Mouse (Mus musculus) hindbrain, embryonic 12.5 days (tissue): ENCODE data around the gene Satb2. TPM values are rescaled to one million over a fixed set of nuclear protein-coding genes. Genes with fewer than 3 reads are reported as not detected.

Experiments
- ATAC-seq: fragments of 200-750 bp; cut with Nextera tagmentation; 2 replicates; pipeline ENCODE4 v1.8.0; 2017; ENCODE audit warnings: moderate TSS enrichment; ENCODE audit not compliant: low FRiP score
- H3K27ac ChIP-seq: fragments of 300-500 bp; sonication (generic); 2 replicates; pipeline ENCODE4 v1.5.1; 2016; ENCODE audit warnings: mild to moderate bottlenecking
- H3K27me3 ChIP-seq: fragments of 300-500 bp; sonication (generic); 2 replicates; pipeline ENCODE4 v1.6.1; 2016; ENCODE audit warnings: mild to moderate bottlenecking
- H3K36me3 ChIP-seq: fragments of 300-500 bp; sonication (generic); 2 replicates; pipeline ENCODE4 v1.6.1; 2016; ENCODE audit warnings: mild to moderate bottlenecking
- H3K4me1 ChIP-seq: fragments of 300-500 bp; sonication (generic); 2 replicates; pipeline ENCODE4 v1.6.1; 2016
- H3K4me2 ChIP-seq: fragments of 300-500 bp; sonication (generic); replicated peaks from 2 replicates; pipeline ENCODE4 v1.6.1; 2016; ENCODE audit warnings: mild to moderate bottlenecking
- H3K4me3 ChIP-seq: fragments of 300-500 bp; sonication (generic); 2 replicates; pipeline ENCODE4 v1.5.1; 2016; ENCODE audit warnings: mild to moderate bottlenecking
- H3K9ac ChIP-seq: fragments of 300-500 bp; sonication (generic); 2 replicates; pipeline ENCODE4 v1.6.1; 2016; ENCODE audit warnings: mild to moderate bottlenecking, moderate library complexity
- H3K9me3 ChIP-seq: fragments of 300-500 bp; sonication (generic); replicated peaks from 2 replicates; pipeline ENCODE4 v1.6.1; 2016; ENCODE audit warnings: mild to moderate bottlenecking
- WGBS: fragments of 180-500 bp; shearing (Covaris S2); methylation state at CpG from one replicate; pipeline ENCODE4 v1.1.7; 2016; 5-methylcytosine and 5-hydroxymethylcytosine counted together
- polyA plus RNA-seq: library from polyadenylated mRNA; unstranded; fragments of >200 nt; fragmentation: Nextera tagmentation; extraction: Ambion mirVana; gene quantifications from 2 replicates; pipeline ENCODE4 v1.2.1, GENCODE M21; 2016

Gene Satb2
- polyA plus RNA-seq, 1 experiment from 2014 or later = 0.98 TPM

DNA sequence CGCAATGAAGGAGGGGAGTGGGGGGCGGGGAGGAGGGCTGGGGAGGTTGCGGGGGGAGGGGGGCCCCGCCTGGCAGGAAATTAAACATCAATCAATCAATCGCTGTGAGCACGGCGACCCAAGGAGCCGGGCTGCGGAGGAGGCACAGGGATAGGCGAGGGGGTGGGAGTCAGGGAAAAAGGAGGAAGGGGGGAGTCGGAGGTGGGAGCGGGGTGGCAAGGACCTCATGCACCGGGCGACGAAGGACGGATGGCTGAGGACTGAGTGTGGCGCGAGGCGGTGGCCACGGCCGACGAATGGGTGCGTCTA, 6.6 kb downstream of the Satb2 start:
- H3K27me3 ChIP-seq = peaks cover 55% of the 10 kb centered on the region
- peak overlapping the region; percentile 65 for H3K4me3 ChIP-seq
- H3K27ac ChIP-seq = peak overlapping the region; percentile 75
- H3K9me3 ChIP-seq = no peaks in the 10 kb centered on the region
- peaks cover 22% of the 10 kb centered on the region for H3K4me1 ChIP-seq
- H3K36me3 ChIP-seq = no peaks in the 10 kb centered on the region
- under 1% methylated on average over 22 of the region's 23 CpGs for WGBS
- H3K9ac ChIP-seq = peak overlapping the region; percentile 71
- no peak; the same call in 1 of the 2 replicates for ATAC-seq
- peak overlapping the region; percentile 94 for H3K4me2 ChIP-seq

- WGBS = under 1% methylated on average over 26 of the region's 29 CpGs
- H3K9ac ChIP-seq = peak overlapping the region; percentile 71
- no peaks in the 10 kb centered on the region for H3K9me3 ChIP-seq
- peaks cover 50% of the 10 kb centered on the region for H3K27me3 ChIP-seq
- peaks cover 20% of the 10 kb centered on the region for H3K4me1 ChIP-seq
- H3K4me2 ChIP-seq = peak overlapping the region; percentile 94
- H3K4me3 ChIP-seq = peak overlapping the region; percentile 65
- H3K36me3 ChIP-seq = no peaks in the 10 kb centered on the region
- no peak overlapping the region for H3K27ac ChIP-seq
- ATAC-seq = peak; percentile 26
Observed at GRCm38 (mm10) chr1:56971441-56971861, 7.0 kb downstream of the Satb2 start.

DNA sequence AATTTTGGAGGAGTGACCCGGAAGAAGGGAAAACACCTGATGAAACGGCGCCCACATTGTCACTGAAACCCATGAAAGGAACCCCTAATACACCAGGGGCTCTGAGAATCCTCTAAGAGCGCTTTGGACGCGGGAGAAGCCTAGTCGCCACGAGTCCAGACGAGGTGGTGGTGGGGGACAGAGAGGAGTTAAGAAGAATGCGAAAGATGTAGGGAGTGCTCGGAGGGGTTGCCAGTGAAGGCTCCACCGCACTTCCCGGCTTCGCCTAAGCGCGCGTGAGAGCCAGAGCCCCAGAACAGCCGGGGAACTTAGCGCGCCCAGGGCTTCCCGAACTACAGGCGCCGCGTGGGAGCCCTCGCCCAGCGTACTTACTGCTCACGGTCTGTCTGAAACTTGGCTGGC, 7.7 kb downstream of the Satb2 start:
- H3K4me3 ChIP-seq = peak overlapping the region; percentile 65
- no peak overlapping the region for H3K27ac ChIP-seq
- peaks cover 43% of the 10 kb centered on the region for H3K27me3 ChIP-seq
- under 1% methylated on average over 27 of the region's 27 CpGs for WGBS
- H3K4me2 ChIP-seq = peak overlapping the region; percentile 94
- no peaks in the 10 kb centered on the region for H3K9me3 ChIP-seq
- peaks cover 20% of the 10 kb centered on the region for H3K4me1 ChIP-seq
- H3K36me3 ChIP-seq = no peaks in the 10 kb centered on the region
- ATAC-seq = no peak
- H3K9ac ChIP-seq = peak overlapping the region; percentile 71; the same call in 1 of the 2 replicates

- Histone ChIP-seq H3K27ac (no peak overlapping the region), H3K9ac (peak overlapping the region; percentile 40), H3K36me3 (no peaks in the 10 kb centered on the region), H3K9me3 (no peaks in the 10 kb centered on the region), H3K4me3 (peak overlapping the region; percentile 65), H3K4me1 (peaks cover 20% of the 10 kb centered on the region), H3K4me2 (peak overlapping the region; percentile 94), H3K27me3 (peaks cover 37% of the 10 kb centered on the region)
- 1% methylated on average over 47 of the region's 47 CpGs for WGBS
- no peak for ATAC-seq
Observed at GRCm38 (mm10) chr1:56969364-56970360, 8.8 kb downstream of the Satb2 start.

GRCm38 (mm10) chr1:56965879-56966579, 12.4 kb downstream of the Satb2 start:
- 58% methylated on average over 3 of the region's 3 CpGs for WGBS
- no peak overlapping the region for H3K9ac ChIP-seq
- H3K4me3 ChIP-seq = no peak overlapping the region
- H3K4me2 ChIP-seq = no peak overlapping the region
- no peak for ATAC-seq
- H3K9me3 ChIP-seq = no peaks in the 10 kb centered on the region
- H3K36me3 ChIP-seq = no peaks in the 10 kb centered on the region
- H3K4me1 ChIP-seq = peaks cover 15% of the 10 kb centered on the region
- H3K27me3 ChIP-seq = peaks cover 31% of the 10 kb centered on the region
- no peak overlapping the region for H3K27ac ChIP-seq

DNA sequence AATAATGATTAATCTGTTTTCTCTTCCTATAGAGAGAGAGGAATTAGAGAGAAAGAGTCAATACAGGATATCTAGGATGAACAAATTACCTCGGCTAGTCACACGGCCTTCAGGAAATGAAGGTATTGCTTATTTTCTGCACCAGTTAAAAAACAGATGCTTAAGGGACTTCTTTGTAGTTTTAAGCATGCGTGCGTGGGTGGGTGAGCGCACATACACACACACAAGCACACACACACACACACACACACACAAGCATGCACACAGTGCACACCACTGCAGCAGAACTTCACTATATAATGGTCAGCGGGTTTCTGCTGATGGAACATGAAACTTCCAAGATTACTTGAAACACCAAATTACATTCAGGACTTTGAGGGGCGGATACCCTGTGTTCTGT, 14.0 kb downstream of the Satb2 start:
- no peak overlapping the region for H3K4me3 ChIP-seq
- H3K9me3 ChIP-seq = no peaks in the 10 kb centered on the region
- H3K4me2 ChIP-seq = no peak overlapping the region
- no peaks in the 10 kb centered on the region for H3K36me3 ChIP-seq
- peaks cover 2% of the 10 kb centered on the region; the same call in 1 of the 2 replicates for H3K4me1 ChIP-seq
- H3K9ac ChIP-seq = no peak overlapping the region
- H3K27me3 ChIP-seq = peaks cover 15% of the 10 kb centered on the region
- no peak overlapping the region for H3K27ac ChIP-seq
- no peak for ATAC-seq
- WGBS = 86% methylated on average over 7 of the region's 7 CpGs

- Histone ChIP-seq H3K4me2 (no peak overlapping the region), H3K4me3 (no peak overlapping the region), H3K27me3 (peaks cover 5% of the 10 kb centered on the region), H3K27ac (no peak overlapping the region), H3K9ac (no peak overlapping the region), H3K4me1 (no peaks in the 10 kb centered on the region), H3K36me3 (no peaks in the 10 kb centered on the region), H3K9me3 (no peaks in the 10 kb centered on the region)
- ATAC-seq = no peak
- 85% methylated on average over 4 of the region's 4 CpGs for WGBS
Observed at GRCm38 (mm10) chr1:56963291-56963690, 15.2 kb downstream of the Satb2 start.

GRCm38 (mm10) chr1:56958996-56959395, 19.5 kb downstream of the Satb2 start:
- no peak overlapping the region for H3K27ac ChIP-seq
- H3K4me2 ChIP-seq = no peak overlapping the region
- no peaks in the 10 kb centered on the region for H3K36me3 ChIP-seq
- H3K4me1 ChIP-seq = no peaks in the 10 kb centered on the region
- no peak overlapping the region for H3K9ac ChIP-seq
- H3K4me3 ChIP-seq = no peak overlapping the region
- 88% methylated on average over 5 of the region's 5 CpGs for WGBS
- ATAC-seq = no peak
- no peaks in the 10 kb centered on the region for H3K27me3 ChIP-seq
- H3K9me3 ChIP-seq = no peaks in the 10 kb centered on the region

DNA sequence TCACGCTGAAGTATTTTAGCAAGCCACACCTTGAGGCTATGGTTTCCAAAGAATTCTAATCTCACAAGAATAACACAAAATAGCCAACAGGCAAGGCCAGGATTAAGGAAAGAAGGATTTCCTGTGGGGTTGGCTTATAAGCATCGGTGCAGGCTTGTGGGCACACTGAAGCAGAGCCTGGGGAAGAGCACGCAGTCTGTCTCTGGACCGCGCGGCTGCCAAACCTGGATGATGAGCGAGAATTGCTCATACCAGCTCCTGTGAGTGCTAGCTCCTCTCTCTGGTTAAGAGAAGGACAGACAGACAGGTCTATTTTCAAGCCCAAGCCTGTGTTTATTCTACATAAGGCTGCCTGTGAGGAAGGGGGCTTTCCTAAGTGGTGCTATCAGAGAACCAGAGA, 20.5 kb downstream of the Satb2 start:
- Histone ChIP-seq H3K36me3 (no peaks in the 10 kb centered on the region), H3K27me3 (no peaks in the 10 kb centered on the region), H3K27ac (no peak overlapping the region), H3K4me2 (no peak overlapping the region), H3K9me3 (no peaks in the 10 kb centered on the region), H3K4me3 (no peak overlapping the region), H3K9ac (no peak overlapping the region), H3K4me1 (no peaks in the 10 kb centered on the region)
- ATAC-seq = no peak
- WGBS = 95% methylated on average over 7 of the region's 7 CpGs

GRCm38 (mm10) chr1:56956811-56957210, 21.6 kb downstream of the Satb2 start:
- no peak for ATAC-seq
- Histone ChIP-seq H3K36me3 (no peaks in the 10 kb centered on the region), H3K4me3 (no peak overlapping the region), H3K4me2 (no peak overlapping the region), H3K4me1 (no peaks in the 10 kb centered on the region), H3K9ac (no peak overlapping the region), H3K27ac (no peak overlapping the region), H3K27me3 (no peaks in the 10 kb centered on the region), H3K9me3 (no peaks in the 10 kb centered on the region)
- WGBS = 90% methylated on average over 2 of the region's 2 CpGs

DNA sequence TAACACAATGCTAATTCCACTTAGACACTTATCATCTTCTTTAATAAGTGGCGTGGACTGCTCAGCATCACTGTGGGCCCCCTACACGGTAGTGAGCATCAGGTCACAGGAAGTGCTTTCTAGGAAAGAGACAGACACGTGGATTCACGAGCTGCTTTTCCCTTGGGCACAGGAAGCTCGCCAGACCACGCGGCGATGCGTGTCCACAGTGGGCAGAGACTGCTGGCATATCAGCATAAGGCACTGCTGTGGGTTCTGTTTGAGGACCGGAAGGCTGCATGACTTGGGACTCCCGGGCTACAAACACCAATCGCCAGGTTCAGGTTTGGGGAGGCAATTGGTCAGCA, 22.7 kb downstream of the Satb2 start:
- no peak for ATAC-seq
- Histone ChIP-seq H3K9ac (no peak overlapping the region), H3K36me3 (no peaks in the 10 kb centered on the region), H3K27me3 (no peaks in the 10 kb centered on the region), H3K27ac (no peak overlapping the region), H3K4me1 (no peaks in the 10 kb centered on the region), H3K4me2 (no peak overlapping the region), H3K9me3 (no peaks in the 10 kb centered on the region), H3K4me3 (no peak overlapping the region)
- 78% methylated on average over 12 of the region's 12 CpGs for WGBS

- Histone ChIP-seq H3K9ac (no peak overlapping the region), H3K4me1 (no peaks in the 10 kb centered on the region), H3K4me2 (no peak overlapping the region), H3K27me3 (no peaks in the 10 kb centered on the region), H3K4me3 (no peak overlapping the region), H3K36me3 (no peaks in the 10 kb centered on the region), H3K9me3 (no peaks in the 10 kb centered on the region), H3K27ac (no peak overlapping the region)
- ATAC-seq = no peak
- 69% methylated on average over 14 of the region's 14 CpGs for WGBS
Observed at GRCm38 (mm10) chr1:56955055-56955738, 23.3 kb downstream of the Satb2 start.
